Mouse (Mus musculus): ENCODE results near the gene Sox5. TPM values are rescaled to one million over a fixed set of nuclear protein-coding genes. Genes with fewer than 3 reads are reported as not detected.
"Not testable (repeated sequence)": the region's sequence is repeated elsewhere in the genome, so short reads cannot be mapped to it uniquely, and the experiment has no call there.

Sox5 gene
- total RNA-seq, 2 experiments from 2014 or later: 28.7 to 41.6 TPM

GRCm38 (mm10) chr6:144322297-144323047 is 459.3 kb downstream of the Sox5 start:
- DNase-seq: no peak

- DNase-seq: no peak
Observed at GRCm38 (mm10) chr6:144320327-144320726, 461.4 kb downstream of the Sox5 start.

GRCm38 (mm10) chr6:144319717-144320116 is 462.1 kb downstream of the Sox5 start:
- DNase-seq: no peak

- no peak for DNase-seq
Observed at GRCm38 (mm10) chr6:144312781-144313754, 468.7 kb downstream of the Sox5 start.

GRCm38 (mm10) chr6:144312282-144312780 is 469.4 kb downstream of the Sox5 start:
- DNase-seq: no peak

- DNase-seq: no peak
Observed at GRCm38 (mm10) chr6:144311754-144312153, 470.0 kb downstream of the Sox5 start.

- no peak for DNase-seq
Observed at GRCm38 (mm10) chr6:144309171-144309570, 472.6 kb downstream of the Sox5 start.

GRCm38 (mm10) chr6:144307551-144308149 is 474.1 kb downstream of the Sox5 start:
- no peak for DNase-seq

- no peak for DNase-seq
Observed at GRCm38 (mm10) chr6:144302823-144303222, 479.0 kb downstream of the Sox5 start.

- no peak for DNase-seq
Observed at GRCm38 (mm10) chr6:144301082-144301481, 480.7 kb downstream of the Sox5 start.

GRCm38 (mm10) chr6:144299503-144299858 is 482.3 kb downstream of the Sox5 start:
- DNase-seq: no peak

GRCm38 (mm10) chr6:144298641-144299502 is 482.9 kb downstream of the Sox5 start:
- no peak for DNase-seq

GRCm38 (mm10) chr6:144297846-144298245 is 483.9 kb downstream of the Sox5 start:
- DNase-seq: no peak

GRCm38 (mm10) chr6:144297131-144297530 is 484.6 kb downstream of the Sox5 start:
- DNase-seq: no peak

- no peak for DNase-seq
Observed at GRCm38 (mm10) chr6:144291526-144291925, 490.3 kb downstream of the Sox5 start.

- DNase-seq: no peak
Observed at GRCm38 (mm10) chr6:144286122-144286521, 495.7 kb downstream of the Sox5 start.

GRCm38 (mm10) chr6:144283191-144283590 is 498.6 kb downstream of the Sox5 start:
- DNase-seq: no peak

GRCm38 (mm10) chr6:144282756-144283155 is 499.0 kb downstream of the Sox5 start:
- no peak for DNase-seq

- no peak for DNase-seq
Observed at GRCm38 (mm10) chr6:144281661-144282060, 500.1 kb downstream of the Sox5 start.

- no peak for DNase-seq
Observed at GRCm38 (mm10) chr6:144278505-144279053, 503.2 kb downstream of the Sox5 start.

GRCm38 (mm10) chr6:144273425-144273824 is 508.4 kb downstream of the Sox5 start:
- DNase-seq: not testable (repeated sequence)
